8 mouse cellular contexts compared by ENCODE assay signal in the genomic region with DNA sequence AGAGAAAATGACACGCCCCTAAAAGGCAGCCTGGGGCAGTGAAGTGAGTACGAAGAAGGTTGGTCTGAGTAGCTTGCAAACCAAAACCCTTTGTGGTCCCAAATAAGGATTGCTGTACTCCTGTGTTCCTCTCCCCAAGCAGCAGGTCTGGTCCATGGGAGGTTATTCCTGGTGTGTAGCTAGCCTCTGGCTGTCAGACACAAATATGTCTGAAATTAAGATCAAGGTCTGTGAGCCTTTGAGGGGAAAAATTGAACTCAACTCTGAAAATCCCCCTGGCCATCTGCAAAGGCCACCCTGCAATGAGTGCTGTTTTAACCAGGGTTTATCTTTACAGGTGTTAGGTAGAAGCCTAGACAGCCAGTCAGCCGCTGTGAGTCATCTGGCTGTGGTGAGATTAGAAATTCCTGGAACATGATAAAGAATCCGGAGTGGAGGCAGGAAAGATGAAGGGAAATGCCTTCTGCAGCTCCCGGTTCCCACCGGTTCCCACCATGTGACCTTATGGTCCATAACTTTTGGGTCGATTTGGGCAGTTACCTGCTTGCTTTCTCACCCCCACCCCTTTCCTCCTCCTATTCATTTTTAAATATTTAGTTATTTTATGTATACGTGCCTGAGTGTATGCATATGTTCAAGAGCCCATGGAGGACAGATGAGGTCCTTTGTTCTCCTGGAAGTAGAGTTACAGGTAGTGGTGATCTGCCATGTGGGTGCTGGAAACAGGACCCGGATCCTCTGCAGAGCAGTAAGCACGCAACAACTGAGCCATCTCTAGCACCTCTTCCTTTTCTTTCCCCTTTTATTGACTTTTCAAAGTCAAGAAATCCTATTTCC.
DNase-seq lines count a peak whose midpoint lies in the region; ATAC-seq and TF ChIP-seq lines count a peak whose summit lies in the region.

No protein-coding gene starts in this region.

- H3K4me1 ChIP-seq in hindbrain, embryonic 14.5 days (replicated peaks; ENCODE audit: control insufficient read depth, insufficient read depth, low read length), result peaks cover 3% of the 10 kb centered on the region; the same call in 1 of the 2 replicates
- no peaks in the 10 kb centered on the region for H3K4me1 ChIP-seq in kidney, adult 2 months (ENCODE audit: control insufficient read depth, insufficient read depth, low read length)

- H3K4me2 ChIP-seq in hindbrain, embryonic 14.5 days (replicated peaks), result peak overlapping the region; percentile 72

- ATAC-seq in hindbrain, embryonic 14.5 days (ENCODE audit: low FRiP score), result no peak; the same call in 1 of the 2 replicates
- ATAC-seq in megakaryocyte-erythroid progenitor cell, adult 5-6 weeks (replicated peaks; ENCODE audit: low FRiP score, low TSS enrichment, poor library complexity, severe bottlenecking), result peak; percentile 30; the same call in 1 of the 2 replicates

- DNase-seq in adrenal gland, postnatal 25 days, result peak; percentile 6
- no peak for DNase-seq in adrenal gland, postnatal 14 days
- peak; percentile 64 for DNase-seq in Muller cell, postnatal 12 days (ENCODE audit: inconsistent ontology term)
- no peak for DNase-seq in hindbrain, embryonic 14.5 days (ENCODE audit: low spot score)
- no peak for DNase-seq in cerebellum, postnatal 14 days
- no peak for DNase-seq in spleen, adult 12 weeks (ENCODE audit: low spot score)
- no peak for DNase-seq in kidney, adult 2 months

- H3K9me3 ChIP-seq in hindbrain, embryonic 14.5 days (ENCODE audit: control insufficient read depth, low read length), result no peaks in the 10 kb centered on the region

- TF ChIP-seq CTCF in kidney, adult 2 months (conservative IDR thresholded peaks at IDR 0.05; ENCODE audit: insufficient read depth, insufficient read length, low read depth, low read length), result no peak

- H3K36me3 ChIP-seq in hindbrain, embryonic 14.5 days (replicated peaks; ENCODE audit: control insufficient read depth, insufficient read depth), result no peaks in the 10 kb centered on the region
- H3K36me3 ChIP-seq in kidney, adult 2 months (ENCODE audit: control insufficient read depth, insufficient read depth, low read length), result no peaks in the 10 kb centered on the region

- peaks cover 34% of the 10 kb centered on the region for H3K27me3 ChIP-seq in hindbrain, embryonic 14.5 days (ENCODE audit: control insufficient read depth, insufficient read depth, low read length)
- no peaks in the 10 kb centered on the region for H3K27me3 ChIP-seq in kidney, adult 2 months (replicated peaks; ENCODE audit: control insufficient read depth, insufficient read depth, low read length)

- no peak for TF ChIP-seq POLR2A in kidney, adult 2 months (IDR thresholded peaks at IDR 0.05; ENCODE audit: low read depth, low read length)

- WGBS in hindbrain, embryonic 14.5 days, result 13% methylated on average over 10 of the region's 10 CpGs
- 41% methylated on average over 10 of the region's 10 CpGs for WGBS in kidney, adult 2 months

- peak overlapping the region; percentile 40 for H3K4me3 ChIP-seq in hindbrain, embryonic 14.5 days (replicated peaks; ENCODE audit: low read length)
- no peak overlapping the region for H3K4me3 ChIP-seq in kidney, adult 2 months (ENCODE audit: insufficient read depth, low read depth, low read length)

- H3K9ac ChIP-seq in hindbrain, embryonic 14.5 days, result peak overlapping the region; percentile 44; the same call in 1 of the 2 replicates

- H3K27ac ChIP-seq in hindbrain, embryonic 14.5 days, result no peak overlapping the region
- H3K27ac ChIP-seq in kidney, adult 2 months (ENCODE audit: insufficient read depth, low read depth, low read length), result no peak overlapping the region

Comparison
In these comparisons a context has a peak if more than half of its experiments do, and no peak if none do; other contexts are left out.
1. DNase-seq: peak in adrenal gland, postnatal 25 days (single experiment) and Muller cell, postnatal 12 days (single experiment); none in adrenal gland, postnatal 14 days (single experiment), hindbrain, embryonic 14.5 days (single experiment), cerebellum, postnatal 14 days (0 of 2), spleen, adult 12 weeks (single experiment) and kidney, adult 2 months (single experiment).